Mouse (Mus musculus): ENCODE results near the gene Pank3.
"Not testable (repeated sequence)": the region's sequence is repeated elsewhere in the genome, so short reads cannot be mapped to it uniquely, and the experiment has no call there.

Gene Pank3

DNA sequence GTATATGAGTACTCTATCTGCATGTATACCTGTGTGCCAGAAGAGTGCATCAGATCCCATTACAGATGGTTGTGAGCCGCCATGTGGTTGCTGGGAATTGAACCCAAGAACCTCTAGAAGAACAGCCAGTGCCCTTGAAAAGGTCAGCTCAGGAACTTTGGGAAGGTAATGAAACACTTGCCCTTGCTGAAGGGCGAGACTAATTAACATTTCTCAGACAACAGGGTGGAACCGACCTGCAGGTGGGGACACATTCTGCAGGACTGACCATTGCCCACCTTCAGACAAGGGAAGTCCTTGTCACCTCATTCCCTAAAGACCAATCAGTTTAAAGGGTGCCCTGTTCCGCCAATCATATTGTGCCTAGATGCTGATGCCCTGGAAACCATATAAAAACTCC is 71.5 kb downstream of the Pank3 start:
- DNase-seq (ENCODE audit: low read depth), result not testable (repeated sequence)

All from c-Kit-positive CD71-negative TER-119-negative erythroid progenitor cells, embryonic 14.5 days (primary cell).